Mouse (Mus musculus) lung, adult 2 months (tissue): ENCODE measurements around the gene Fibp.

Experiments used
- CTCF ChIP-seq: fragments of 200-500 bp; IDR thresholded peaks from 2 replicates; pipeline ENCODE4 v1.5.1; 2011; ENCODE audit warnings: mild to moderate bottlenecking, low read length, control low read depth; ENCODE audit not compliant: insufficient read depth
- POLR2A ChIP-seq: fragments of 200-500 bp; IDR thresholded peaks from 2 replicates; pipeline ENCODE4 v1.6.1; 2011; ENCODE audit warnings: low read depth, mild to moderate bottlenecking, control low read depth, low read length, borderline replicate concordance; ENCODE audit errors: extremely low read depth

DNA sequence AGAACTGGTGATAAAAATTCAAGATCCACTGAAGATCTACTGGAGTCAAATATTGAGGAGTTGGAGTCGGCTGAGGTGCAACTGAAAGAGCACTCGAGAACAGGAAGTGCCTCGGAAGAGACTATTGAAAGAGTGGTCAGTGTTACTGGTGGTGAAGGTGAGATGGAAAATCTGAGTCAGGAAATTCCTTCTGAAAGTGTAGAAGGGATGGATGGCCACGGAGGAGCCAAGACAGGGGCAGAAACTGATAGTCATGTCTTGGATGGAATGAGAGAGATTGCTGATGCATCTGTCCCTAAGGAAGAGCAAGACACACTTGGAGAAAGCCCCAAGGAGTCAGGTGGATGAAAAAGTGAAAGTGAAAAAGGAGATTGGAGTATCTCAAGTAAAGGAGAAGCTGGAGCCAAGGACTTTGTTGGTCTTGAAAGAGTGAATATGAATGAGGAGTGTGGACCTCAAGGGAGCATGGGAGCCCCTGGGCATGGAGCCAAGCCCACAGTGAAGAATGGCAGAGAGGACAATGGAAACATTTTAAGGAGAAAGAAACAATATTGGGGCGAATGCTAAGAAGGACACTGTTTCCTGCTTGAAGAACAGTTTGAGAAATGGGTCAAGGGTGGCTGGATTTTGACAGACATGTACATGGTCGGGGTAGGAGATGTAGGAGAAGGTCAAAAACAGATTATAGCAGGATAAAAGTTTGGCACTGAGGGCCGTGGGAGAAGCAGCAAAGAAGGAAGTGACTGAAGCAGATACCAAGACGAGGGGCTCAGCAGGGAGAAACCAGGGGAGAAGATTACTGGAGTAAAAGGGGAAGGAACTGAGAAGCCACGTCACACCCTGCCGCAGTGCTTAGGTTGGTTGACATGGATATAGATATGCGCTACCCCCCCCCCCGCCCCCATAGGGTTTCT, 51.9 kb downstream of the Fibp start:
- TF ChIP-seq CTCF: no peak
- no peak for TF ChIP-seq POLR2A
